Mouse (Mus musculus): Measurements from ENCODE around the gene Crtac1. TPM values are rescaled to one million over a fixed set of nuclear protein-coding genes. Genes with fewer than 3 reads are reported as not detected.

The Crtac1 gene
- polyA plus RNA-seq (2015; fragmentation: Nextera tagmentation; extraction: Ambion mirVana), result 0.11 and 0.21 TPM in 2 replicates

DNA sequence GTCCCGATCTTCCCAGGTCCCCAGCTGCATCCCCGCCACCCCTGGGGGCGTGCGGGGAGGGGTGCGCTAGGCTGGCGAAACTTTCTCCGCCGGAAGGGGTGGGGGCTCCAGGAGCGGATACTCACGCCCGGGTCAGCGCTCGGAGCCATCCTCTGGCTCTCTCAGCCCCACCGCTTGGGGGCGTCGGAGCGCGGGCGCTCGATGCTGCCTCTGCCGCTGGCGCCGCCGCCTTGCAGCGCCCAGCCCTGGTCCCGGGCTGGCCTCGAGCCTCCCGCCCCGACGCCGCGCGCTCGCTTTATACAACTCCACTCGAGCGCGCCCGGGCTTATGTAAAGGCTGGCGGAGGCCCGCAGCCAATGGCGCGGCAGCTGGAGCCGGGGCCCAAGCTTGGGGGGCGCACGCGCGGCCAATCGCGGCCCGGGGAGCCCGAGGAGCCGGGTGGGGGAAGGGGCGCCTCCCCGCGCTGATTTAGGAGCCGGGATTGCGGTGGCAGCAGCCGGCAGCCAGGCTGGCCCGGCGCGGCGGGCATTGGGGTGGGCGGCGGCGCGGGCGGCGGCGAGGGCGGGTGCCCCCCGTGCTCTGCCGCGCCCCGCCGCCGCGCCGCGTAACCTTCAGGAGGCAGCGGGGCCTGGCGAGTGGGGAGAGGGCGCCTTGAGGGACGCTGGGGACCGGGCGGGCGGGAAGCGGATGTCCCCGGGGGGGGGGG lies at the start of gene Crtac1:
Gene Crtac1 (minus strand): TSS at position 299 of the 706 bp plus-strand sequence.
- TF ChIP-seq EP300 (IDR thresholded peaks at IDR 0.05; ENCODE audit: low read depth), result no peak
- TF ChIP-seq CTCF (IDR thresholded peaks at IDR 0.05; ENCODE audit: low read depth), result 0 out of 2 replicates have a peak, but pooled peaks have one; percentile 12
- peak within 1 kb of the TSS; percentile 64 for H3K4me2 ChIP-seq (ENCODE audit: low read depth, low read length)
- 6% methylated on average over 63 of the region's 88 CpGs for WGBS (ENCODE audit: insufficient replicate concordance)

DNA sequence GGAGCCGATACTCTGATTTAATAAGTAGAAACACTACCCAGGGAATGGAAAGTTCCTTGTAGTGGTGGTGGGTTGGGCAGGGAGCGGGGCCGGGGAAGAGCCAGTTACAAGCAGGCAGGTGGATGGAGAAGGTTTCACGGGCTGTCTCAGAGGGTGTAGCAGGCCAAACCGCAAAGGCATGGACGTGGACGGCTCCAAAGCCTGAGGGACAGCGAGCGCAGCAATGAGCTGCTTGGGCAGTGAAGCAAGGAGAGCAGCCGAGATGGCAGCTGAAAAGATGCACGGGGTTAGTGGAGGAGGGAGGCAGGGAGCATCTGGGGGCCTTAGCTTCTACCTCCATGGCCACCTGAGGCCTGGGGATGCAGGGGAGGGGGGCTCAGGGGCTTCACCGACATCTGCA lies 46.7 kb upstream of the Crtac1 start:
- WGBS (ENCODE audit: insufficient replicate concordance), result 61% methylated on average over 12 of the region's 12 CpGs
- H3K4me1 ChIP-seq (ENCODE audit: insufficient read depth), result no peaks in the 10 kb centered on the region
- no peak overlapping the region for H3K9ac ChIP-seq (replicated peaks)
- no peak for DNase-seq
- no peak overlapping the region for H3K27ac ChIP-seq (ENCODE audit: low read depth)
- H3K9me3 ChIP-seq (ENCODE audit: low read length), result no peaks in the 10 kb centered on the region
- H3K4me3 ChIP-seq (ENCODE audit: low read depth, low read length), result no peak overlapping the region
- no peaks in the 10 kb centered on the region for H3K27me3 ChIP-seq (ENCODE audit: insufficient read depth, low read length)
- H3K4me2 ChIP-seq (ENCODE audit: low read depth, low read length), result no peak overlapping the region
- no peak for ATAC-seq
- no peaks in the 10 kb centered on the region for H3K36me3 ChIP-seq (replicated peaks; ENCODE audit: insufficient read depth, low read length)
- no peak for TF ChIP-seq CTCF (IDR thresholded peaks at IDR 0.05; ENCODE audit: low read depth)
- TF ChIP-seq EP300 (IDR thresholded peaks at IDR 0.05; ENCODE audit: low read depth), result no peak

More for the DNA sequence above, at the start of gene Crtac1:
- Histone ChIP-seq H3K27me3 (ENCODE audit: insufficient read depth, low read length) (peaks cover 51% of the 10 kb centered on the region), H3K4me3 (ENCODE audit: low read depth, low read length) (peak within 1 kb of the TSS; percentile 33), H3K36me3 (replicated peaks; ENCODE audit: insufficient read depth, low read length) (no peaks in the 10 kb centered on the region), H3K4me1 (ENCODE audit: insufficient read depth) (no peaks in the 10 kb centered on the region), H3K27ac (ENCODE audit: low read depth) (no peak within 1 kb of the TSS), H3K9me3 (ENCODE audit: low read length) (no peaks in the 10 kb centered on the region), H3K9ac (replicated peaks) (no peak within 1 kb of the TSS)
- DNase-seq, result no peak
- ATAC-seq, result no peak

DNA sequence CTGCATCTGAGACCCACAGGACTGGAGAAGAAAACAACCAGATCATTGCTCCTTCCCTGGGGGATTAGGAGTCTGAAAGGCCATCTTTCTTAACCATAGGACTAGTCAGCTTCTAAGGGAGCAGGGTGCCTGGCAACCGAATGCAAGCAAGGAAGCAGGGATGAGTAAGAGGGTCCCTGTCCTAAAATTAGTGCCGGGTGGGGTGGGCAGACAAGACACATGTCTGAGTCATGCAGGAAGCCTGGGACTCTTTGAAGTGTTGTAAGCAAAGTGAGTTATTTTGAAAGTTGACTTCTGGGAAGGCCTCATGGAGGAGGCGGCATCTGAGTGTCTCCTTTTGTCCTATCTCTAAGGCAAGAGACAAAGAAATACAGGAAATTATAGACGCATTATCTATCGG lies 46.2 kb upstream of the Crtac1 start:
- no peak overlapping the region for H3K4me2 ChIP-seq (ENCODE audit: low read depth, low read length)
- H3K4me3 ChIP-seq (ENCODE audit: low read depth, low read length), result no peak overlapping the region
- no peaks in the 10 kb centered on the region for H3K9me3 ChIP-seq (ENCODE audit: low read length)
- WGBS (ENCODE audit: insufficient replicate concordance), result 56% methylated on average over 5 of the region's 5 CpGs
- no peaks in the 10 kb centered on the region for H3K27me3 ChIP-seq (ENCODE audit: insufficient read depth, low read length)
- no peaks in the 10 kb centered on the region for H3K36me3 ChIP-seq (replicated peaks; ENCODE audit: insufficient read depth, low read length)
- TF ChIP-seq CTCF (IDR thresholded peaks at IDR 0.05; ENCODE audit: low read depth), result no peak
- TF ChIP-seq EP300 (IDR thresholded peaks at IDR 0.05; ENCODE audit: low read depth), result no peak
- H3K4me1 ChIP-seq (ENCODE audit: insufficient read depth), result no peaks in the 10 kb centered on the region
- ATAC-seq (no peak), DNase-seq (no peak)
- no peak overlapping the region for H3K9ac ChIP-seq (replicated peaks)
- H3K27ac ChIP-seq (ENCODE audit: low read depth), result no peak overlapping the region

DNA sequence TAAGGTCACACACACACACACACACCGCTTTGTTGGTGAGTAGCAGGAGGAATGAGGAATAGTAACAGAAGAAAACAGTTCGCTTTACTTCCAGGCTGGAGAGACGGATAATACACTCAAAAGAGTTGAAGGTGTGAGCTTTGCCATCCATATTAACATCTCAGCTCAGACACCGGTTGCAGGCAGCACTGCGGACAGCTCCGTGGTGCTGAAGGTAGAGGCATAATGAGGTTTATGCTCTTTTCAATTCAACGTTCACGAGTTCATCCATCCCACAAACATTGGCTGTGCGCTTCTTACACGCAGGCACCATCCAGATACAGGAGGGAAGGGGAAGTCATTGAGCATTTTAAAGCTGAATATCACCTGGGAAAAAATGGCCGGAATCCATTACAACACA lies 41.2 kb upstream of the Crtac1 start:
- DNase-seq (peak; percentile 31), ATAC-seq (no peak)
- Histone ChIP-seq H3K27me3 (ENCODE audit: insufficient read depth, low read length) (no peaks in the 10 kb centered on the region), H3K4me2 (ENCODE audit: low read depth, low read length) (no peak overlapping the region), H3K4me3 (ENCODE audit: low read depth, low read length) (no peak overlapping the region), H3K27ac (ENCODE audit: low read depth) (no peak overlapping the region), H3K36me3 (replicated peaks; ENCODE audit: insufficient read depth, low read length) (no peaks in the 10 kb centered on the region), H3K9me3 (ENCODE audit: low read length) (no peaks in the 10 kb centered on the region), H3K4me1 (ENCODE audit: insufficient read depth) (no peaks in the 10 kb centered on the region), H3K9ac (replicated peaks) (no peak overlapping the region)
- 26% methylated on average over 11 of the region's 11 CpGs for WGBS (ENCODE audit: insufficient replicate concordance)
- no peak for TF ChIP-seq CTCF (IDR thresholded peaks at IDR 0.05; ENCODE audit: low read depth)
- no peak for TF ChIP-seq EP300 (IDR thresholded peaks at IDR 0.05; ENCODE audit: low read depth)

DNA sequence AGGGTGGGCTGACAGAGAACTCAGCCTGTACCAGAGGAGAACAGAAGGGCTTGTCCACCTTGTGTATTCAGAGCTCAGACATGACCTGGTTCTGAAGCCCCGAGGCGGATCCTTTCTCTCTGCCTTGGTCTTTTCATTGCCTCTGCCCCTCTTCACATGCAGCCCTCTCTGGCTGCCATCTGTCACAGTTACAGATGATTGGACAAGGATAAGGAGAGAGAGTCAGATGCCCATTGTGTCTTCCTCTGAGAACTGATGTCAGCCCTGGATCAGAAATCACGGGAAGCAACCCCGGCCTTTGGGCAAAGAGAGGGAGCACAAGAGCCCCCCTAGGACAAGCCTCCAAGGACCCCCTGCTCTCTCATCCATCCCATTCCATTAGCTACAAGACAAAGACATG lies 40.0 kb upstream of the Crtac1 start:
- 88% methylated on average over 4 of the region's 4 CpGs for WGBS (ENCODE audit: insufficient replicate concordance)

DNA sequence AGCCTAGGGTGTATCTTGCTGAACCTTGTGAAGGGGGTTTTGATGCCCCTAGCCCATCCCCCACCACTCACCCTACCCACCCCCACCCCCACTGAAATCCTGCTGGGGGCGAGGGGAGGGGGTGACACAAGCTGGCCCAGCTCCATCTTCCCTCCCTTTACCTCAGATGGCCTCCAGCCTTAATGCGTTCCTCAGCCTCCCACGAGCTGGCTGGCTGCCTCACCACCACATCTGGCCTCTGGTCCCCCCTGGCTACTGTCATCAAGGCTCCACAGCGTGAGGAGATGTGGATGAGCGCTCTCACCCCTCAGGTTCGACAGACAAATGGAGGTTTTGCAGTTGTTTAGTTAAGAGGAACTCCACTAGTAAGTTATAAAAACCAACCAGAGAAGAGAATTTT lies 30.3 kb upstream of the Crtac1 start:
- no peak overlapping the region for H3K4me2 ChIP-seq (ENCODE audit: low read depth, low read length)
- no peak for ATAC-seq
- no peaks in the 10 kb centered on the region for H3K9me3 ChIP-seq (ENCODE audit: low read length)
- no peak for TF ChIP-seq EP300 (IDR thresholded peaks at IDR 0.05; ENCODE audit: low read depth)
- TF ChIP-seq CTCF (IDR thresholded peaks at IDR 0.05; ENCODE audit: low read depth), result no peak
- H3K4me3 ChIP-seq (ENCODE audit: low read depth, low read length), result no peak overlapping the region
- H3K27me3 ChIP-seq (ENCODE audit: insufficient read depth, low read length), result no peaks in the 10 kb centered on the region
- DNase-seq, result no peak
- no peaks in the 10 kb centered on the region for H3K4me1 ChIP-seq (ENCODE audit: insufficient read depth)
- no peak overlapping the region for H3K27ac ChIP-seq (ENCODE audit: low read depth)
- WGBS (ENCODE audit: insufficient replicate concordance), result 36% methylated on average over 6 of the region's 6 CpGs
- no peaks in the 10 kb centered on the region for H3K36me3 ChIP-seq (replicated peaks; ENCODE audit: insufficient read depth, low read length)
- no peak overlapping the region for H3K9ac ChIP-seq (replicated peaks)

More for the DNA sequence above, 40.0 kb upstream of the Crtac1 start:
- Histone ChIP-seq H3K4me3 (ENCODE audit: low read depth, low read length) (no peak overlapping the region), H3K9me3 (ENCODE audit: low read length) (no peaks in the 10 kb centered on the region), H3K4me1 (ENCODE audit: insufficient read depth) (no peaks in the 10 kb centered on the region), H3K27ac (ENCODE audit: low read depth) (no peak overlapping the region), H3K4me2 (ENCODE audit: low read depth, low read length) (no peak overlapping the region), H3K9ac (replicated peaks) (no peak overlapping the region), H3K27me3 (ENCODE audit: insufficient read depth, low read length) (no peaks in the 10 kb centered on the region), H3K36me3 (replicated peaks; ENCODE audit: insufficient read depth, low read length) (no peaks in the 10 kb centered on the region)
- DNase-seq (no peak), ATAC-seq (no peak)
- TF ChIP-seq CTCF (IDR thresholded peaks at IDR 0.05; ENCODE audit: low read depth), result no peak
- no peak for TF ChIP-seq EP300 (IDR thresholded peaks at IDR 0.05; ENCODE audit: low read depth)
